Mouse (Mus musculus) liver, postnatal 0 days (tissue): ENCODE data around the gene Spata18.

Experiments used
- CTCF ChIP-seq: sonication (generic); IDR thresholded peaks from 2 replicates; pipeline ENCODE4 v1.5.1; 2016; ENCODE audit warnings: antibody characterized with exemption, low read depth
- EP300 ChIP-seq: IDR thresholded peaks from 2 replicates; pipeline ENCODE4 v1.6.1; 2016; ENCODE audit warnings: antibody characterized with exemption, low read depth, mild to moderate bottlenecking

- TF ChIP-seq CTCF, result no peak
- TF ChIP-seq EP300, result no peak
Measured at GRCm38 (mm10) chr5:73611071-73611470, 40.1 kb upstream of the Spata18 start.
